In the genomic region with DNA sequence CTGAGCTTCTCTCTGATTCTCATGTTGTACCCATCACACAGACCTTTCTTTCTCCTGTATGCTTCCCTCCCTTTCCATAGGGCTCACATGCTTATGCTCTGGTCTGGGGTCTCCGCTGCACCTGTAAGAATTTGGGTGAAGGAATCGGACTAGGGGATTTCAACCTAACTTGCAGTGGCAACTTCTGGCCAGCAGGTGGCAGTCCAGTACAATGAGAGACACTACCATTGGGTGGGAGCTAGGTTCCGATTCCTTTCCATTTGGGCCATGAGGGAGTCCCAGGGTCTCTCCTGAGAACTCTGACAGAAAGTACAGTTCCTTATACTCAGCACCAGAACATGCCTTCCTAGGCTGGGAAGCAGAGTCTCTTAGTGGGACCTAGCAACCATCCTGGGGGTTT, we compare ENCODE assay signal across 8 mouse cellular contexts. TPM values are rescaled to one million over a fixed set of nuclear protein-coding genes. Genes with fewer than 3 reads are reported as not detected.
A peak's percentile ranks its signal among the peaks of the same experiment; 100 is the strongest.
DNase-seq lines count a peak whose midpoint lies in the region; ATAC-seq and TF ChIP-seq lines count a peak whose summit lies in the region.
"Had no signal": no experiment of that assay in that cellular context is flagged by ENCODE, and none has a peak within 500 bp of the region (broad histone marks: within the 10 kb centered on the region; RNA-seq: fewer than 3 reads in every experiment).

No protein-coding gene starts in this region.

- no peaks in the 10 kb centered on the region for H3K4me1 ChIP-seq in kidney, postnatal 0 days (replicated peaks; ENCODE audit: insufficient read depth, low read length)

- no peak overlapping the region for H3K4me3 ChIP-seq in kidney, postnatal 0 days (replicated peaks; ENCODE audit: low read depth, low read length)

- peak; percentile 40 for DNase-seq in 416B (ENCODE audit: low read depth)
- DNase-seq in CD8-positive naive resting alpha-beta T cell, adult 2 months (ENCODE audit: low read depth in 2 of 2, low spot score in 2 of 2), result peak; percentile 40 to 58
- peak; percentile 43 for DNase-seq in c-Kit-negative CD71-positive TER-119-positive erythroid progenitor cells, embryonic 14.5 days (ENCODE audit: low read depth, low spot score)
- DNase-seq in kidney, postnatal 0 days (ENCODE audit: low spot score), result peak; percentile 57
- DNase-seq in lung, adult 18-20 months, result peak; percentile 19 to 38
- DNase-seq in right cerebral cortex, postnatal 10 days (ENCODE audit: low spot score in 2 of 2), result peak; percentile 64 to 85

- no peaks in the 10 kb centered on the region for H3K36me3 ChIP-seq in kidney, postnatal 0 days (ENCODE audit: insufficient read depth, low read length)

- H3K27me3 ChIP-seq in kidney, postnatal 0 days (ENCODE audit: insufficient read depth, low read length), result peaks cover 5% of the 10 kb centered on the region; the same call in 1 of the 2 replicates

- peak; percentile 98 for TF ChIP-seq CTCF in kidney, postnatal 0 days (IDR thresholded peaks at IDR 0.05; ENCODE audit: low read depth)

- no peak overlapping the region for H3K9ac ChIP-seq in kidney, postnatal 0 days (ENCODE audit: low read depth, low read length)

- 10% methylated on average over 3 of the region's 3 CpGs for WGBS in kidney, postnatal 0 days

- peak; percentile 61; the same call in 1 of the 2 replicates for ATAC-seq in erythroid progenitor cell, adult 5-6 weeks (replicated peaks; ENCODE audit: low FRiP score, poor library complexity, severe bottlenecking)
- 0 out of 2 replicates have a peak, but pooled peaks have one; percentile 36 for ATAC-seq in kidney, postnatal 0 days (replicated peaks; ENCODE audit: low FRiP score, low read depth)

- no peak overlapping the region for H3K27ac ChIP-seq in kidney, postnatal 0 days

- H3K4me2 ChIP-seq in kidney, postnatal 0 days (ENCODE audit: low read length), result no peak overlapping the region

- H3K9me3 ChIP-seq in kidney, postnatal 0 days (replicated peaks; ENCODE audit: low read length), result no peaks in the 10 kb centered on the region

RNA-seq across cellular contexts. Expression of a gene that starts 13.1 kb away (rescaled TPM):
- not detected in 2 replicates for total RNA-seq in erythroid progenitor cell, adult 5-6 weeks (2015; ENCODE audit: low replicate concordance)
- not detected in 2 replicates for total RNA-seq in erythroid progenitor cell, adult 5-6 weeks (2017; ENCODE audit: low replicate concordance)
- not detected in 2 replicates for polyA plus RNA-seq in kidney, postnatal 0 days (2015; fragmentation: Nextera tagmentation; extraction: Ambion mirVana)
- polyA plus RNA-seq: heart, embryonic 14.5 days had no signal

RNA-seq across cellular contexts. Expression of a gene that starts 36.7 kb away (rescaled TPM):
- 0.72 TPM in 1 of 2 replicates, not detected in the other for total RNA-seq in erythroid progenitor cell, adult 5-6 weeks (2015; ENCODE audit: low replicate concordance)
- total RNA-seq in erythroid progenitor cell, adult 5-6 weeks (2017; ENCODE audit: low replicate concordance), result 0.77 TPM in 1 of 2 replicates, not detected in the other
- polyA plus RNA-seq in kidney, postnatal 0 days (2015; fragmentation: Nextera tagmentation; extraction: Ambion mirVana), result 12.1 and 16.9 TPM in 2 replicates

RNA-seq across cellular contexts. Expression of a gene that starts 44.7 kb away (rescaled TPM):
- total RNA-seq in erythroid progenitor cell, adult 5-6 weeks (2015; ENCODE audit: low replicate concordance), result not detected in 2 replicates
- not detected in 2 replicates for total RNA-seq in erythroid progenitor cell, adult 5-6 weeks (2017; ENCODE audit: low replicate concordance)
- polyA plus RNA-seq in kidney, postnatal 0 days (2015; fragmentation: Nextera tagmentation; extraction: Ambion mirVana), result not detected in 2 replicates
- polyA plus RNA-seq: heart, embryonic 14.5 days had no signal
